Mouse (Mus musculus): ENCODE measurements at regions not wholly inside any gene's neighbourhood (a gene's known extent, or its start where the extent isn't known, plus 50 kb on each side); places are given as distances from the start of the nearest gene placed in this dataset.
A peak's percentile ranks its signal among the peaks of the same experiment; 100 is the strongest.

DNA sequence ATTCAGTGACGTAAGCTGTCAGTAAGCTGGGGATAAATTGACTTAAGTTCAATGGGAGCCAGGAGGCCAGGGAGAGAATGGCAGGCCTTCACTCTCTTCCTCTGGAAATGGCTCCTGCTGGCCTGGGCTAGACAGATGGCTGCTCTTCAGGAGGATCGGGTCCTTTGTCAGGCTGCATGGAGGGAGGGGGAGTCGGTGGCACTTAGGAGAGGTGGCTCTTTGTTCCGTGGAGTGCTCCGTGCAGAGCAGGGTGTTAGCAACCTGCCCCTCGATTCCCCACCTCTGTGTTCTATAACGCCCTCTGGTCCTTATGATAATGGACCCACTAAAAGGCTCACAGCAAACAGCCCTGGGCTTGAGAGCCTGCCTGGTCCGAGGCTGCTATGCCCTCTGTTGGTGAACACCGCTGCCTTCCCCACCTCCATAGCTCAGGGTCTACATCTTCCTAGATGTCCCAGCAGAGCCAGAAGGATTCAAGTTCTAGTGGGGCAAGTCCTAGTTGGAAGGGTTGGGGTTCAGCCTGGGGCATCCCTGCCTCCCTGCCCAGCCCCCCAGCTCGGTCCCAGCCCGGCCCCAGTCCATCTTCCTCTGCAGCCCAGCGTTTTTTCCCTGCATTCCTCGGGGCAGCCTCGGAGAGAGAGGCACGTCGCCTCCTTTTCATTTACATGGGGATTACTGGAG lies 232.1 kb upstream of the 4930535I16Rik start:
- no peaks in the 10 kb centered on the region for H3K9me3 ChIP-seq (ENCODE audit: control insufficient read depth, low read length)
- H3K36me3 ChIP-seq (ENCODE audit: control insufficient read depth, insufficient read depth, low read length) = no peaks in the 10 kb centered on the region
- no peaks in the 10 kb centered on the region for H3K27me3 ChIP-seq (ENCODE audit: control insufficient read depth, insufficient read depth, low read length)
- H3K4me1 ChIP-seq (ENCODE audit: control insufficient read depth, insufficient read depth, low read length) = peaks cover 20% of the 10 kb centered on the region
- H3K9ac ChIP-seq (replicated peaks; ENCODE audit: low read length) = 0 out of 2 replicates have a peak overlapping the region, but pooled peaks have one; percentile 16
- H3K4me3 ChIP-seq (replicated peaks; ENCODE audit: low read depth, low read length) = 0 out of 2 replicates have a peak overlapping the region, but pooled peaks have one; percentile 3
- ATAC-seq (ENCODE audit: low FRiP score, low TSS enrichment) (peak; percentile 60; the same call in 1 of the 2 replicates), DNase-seq (peak; percentile 68)
- peak overlapping the region; percentile 43 for H3K4me2 ChIP-seq (ENCODE audit: low read length)
- H3K27ac ChIP-seq (replicated peaks; ENCODE audit: low read depth, low read length) = peak overlapping the region; percentile 55; the same call in 1 of the 2 replicates
- WGBS = 7% methylated on average over 16 of the region's 16 CpGs

DNA sequence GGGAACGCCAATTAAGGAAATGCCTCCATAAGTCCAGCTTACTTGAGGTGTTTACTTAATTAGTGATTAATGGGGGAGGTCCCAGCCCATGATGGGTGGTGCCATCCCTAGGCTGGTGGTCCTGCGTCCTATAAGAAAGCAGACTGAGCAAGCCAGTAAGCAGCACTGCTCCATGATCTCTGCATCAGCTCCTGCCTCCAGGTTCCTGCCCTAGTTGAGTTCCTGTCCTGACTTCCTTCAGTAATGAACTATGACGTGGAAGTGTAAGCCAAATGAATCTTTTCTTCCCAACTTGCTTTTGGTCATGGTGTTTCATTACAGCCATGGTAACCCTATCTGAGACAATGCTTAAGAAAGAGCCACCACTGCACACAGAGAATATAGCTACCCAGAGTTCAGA lies 231.2 kb upstream of the 4930535I16Rik start:
- Histone ChIP-seq H3K4me1 (ENCODE audit: control insufficient read depth, insufficient read depth, low read length) (peaks cover 20% of the 10 kb centered on the region), H3K9ac (replicated peaks; ENCODE audit: low read length) (no peak overlapping the region), H3K9me3 (ENCODE audit: control insufficient read depth, low read length) (no peaks in the 10 kb centered on the region), H3K4me2 (ENCODE audit: low read length) (no peak overlapping the region), H3K27ac (replicated peaks; ENCODE audit: low read depth, low read length) (no peak overlapping the region), H3K27me3 (ENCODE audit: control insufficient read depth, insufficient read depth, low read length) (no peaks in the 10 kb centered on the region), H3K36me3 (ENCODE audit: control insufficient read depth, insufficient read depth, low read length) (no peaks in the 10 kb centered on the region), H3K4me3 (replicated peaks; ENCODE audit: low read depth, low read length) (no peak overlapping the region)
- 89% methylated on average over 3 of the region's 3 CpGs for WGBS
- DNase-seq = no peak
- no peak for ATAC-seq (ENCODE audit: low FRiP score, low TSS enrichment)

DNA sequence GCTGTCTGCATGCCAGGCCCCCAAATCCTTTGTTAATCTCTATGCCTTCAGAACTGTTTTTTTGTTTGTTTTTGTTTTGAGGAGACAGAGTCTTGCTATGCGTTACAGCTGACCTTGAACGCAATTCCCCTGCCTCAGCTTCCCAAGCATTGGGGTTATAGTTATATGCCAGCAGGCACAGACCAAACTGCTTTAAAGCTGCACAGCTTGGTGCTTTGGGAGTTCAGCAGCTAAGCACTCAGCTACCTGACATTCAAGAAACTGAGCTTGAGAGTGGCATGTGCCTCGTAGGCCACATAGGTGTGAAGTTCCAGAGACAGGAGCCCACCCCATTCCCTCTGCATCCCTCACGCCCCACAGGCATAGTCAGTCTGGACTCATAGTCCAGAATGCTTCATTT lies 229.5 kb upstream of the 4930535I16Rik start:
- H3K4me3 ChIP-seq (replicated peaks; ENCODE audit: low read depth, low read length) = no peak overlapping the region
- no peaks in the 10 kb centered on the region for H3K36me3 ChIP-seq (ENCODE audit: control insufficient read depth, insufficient read depth, low read length)
- DNase-seq = no peak
- H3K9ac ChIP-seq (replicated peaks; ENCODE audit: low read length) = no peak overlapping the region
- WGBS = 81% methylated on average over 4 of the region's 4 CpGs
- peaks cover 20% of the 10 kb centered on the region for H3K4me1 ChIP-seq (ENCODE audit: control insufficient read depth, insufficient read depth, low read length)
- H3K27ac ChIP-seq (replicated peaks; ENCODE audit: low read depth, low read length) = no peak overlapping the region
- no peaks in the 10 kb centered on the region for H3K9me3 ChIP-seq (ENCODE audit: control insufficient read depth, low read length)
- H3K4me2 ChIP-seq (ENCODE audit: low read length) = no peak overlapping the region
- H3K27me3 ChIP-seq (ENCODE audit: control insufficient read depth, insufficient read depth, low read length) = 0 out of 2 replicates have a peak, but pooled peaks cover 3% of the 10 kb centered on the region
- ATAC-seq (ENCODE audit: low FRiP score, low TSS enrichment) = no peak

DNA sequence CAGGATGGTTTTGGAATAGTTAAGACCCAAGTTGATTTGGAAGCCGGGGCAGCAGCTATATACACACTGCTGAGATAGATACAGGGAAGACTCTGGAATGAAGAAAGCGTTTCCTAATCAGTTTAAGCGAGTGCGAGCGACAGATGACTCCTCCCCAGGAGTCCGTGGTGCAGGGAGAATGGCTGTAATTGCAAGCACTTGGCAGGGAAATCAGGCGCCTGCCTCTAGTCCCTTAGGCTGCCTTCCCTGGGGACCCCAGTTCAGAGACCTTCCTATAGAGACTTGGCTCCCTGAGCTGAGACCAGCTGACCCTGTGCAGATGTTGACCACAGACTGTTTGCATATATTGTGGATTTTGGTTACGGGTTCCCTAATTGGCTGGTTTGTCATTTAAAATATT lies 228.3 kb upstream of the 4930535I16Rik start:
- WGBS = 24% methylated on average over 8 of the region's 8 CpGs
- no peak overlapping the region for H3K27ac ChIP-seq (replicated peaks; ENCODE audit: low read depth, low read length)
- no peaks in the 10 kb centered on the region for H3K9me3 ChIP-seq (ENCODE audit: control insufficient read depth, low read length)
- H3K27me3 ChIP-seq (ENCODE audit: control insufficient read depth, insufficient read depth, low read length) = 0 out of 2 replicates have a peak, but pooled peaks cover 3% of the 10 kb centered on the region
- no peaks in the 10 kb centered on the region for H3K36me3 ChIP-seq (ENCODE audit: control insufficient read depth, insufficient read depth, low read length)
- no peak overlapping the region for H3K4me3 ChIP-seq (replicated peaks; ENCODE audit: low read depth, low read length)
- no peak overlapping the region for H3K9ac ChIP-seq (replicated peaks; ENCODE audit: low read length)
- H3K4me1 ChIP-seq (ENCODE audit: control insufficient read depth, insufficient read depth, low read length) = peaks cover 20% of the 10 kb centered on the region
- ATAC-seq (ENCODE audit: low FRiP score, low TSS enrichment) = no peak
- H3K4me2 ChIP-seq (ENCODE audit: low read length) = no peak overlapping the region
- DNase-seq = peak; percentile 61

DNA sequence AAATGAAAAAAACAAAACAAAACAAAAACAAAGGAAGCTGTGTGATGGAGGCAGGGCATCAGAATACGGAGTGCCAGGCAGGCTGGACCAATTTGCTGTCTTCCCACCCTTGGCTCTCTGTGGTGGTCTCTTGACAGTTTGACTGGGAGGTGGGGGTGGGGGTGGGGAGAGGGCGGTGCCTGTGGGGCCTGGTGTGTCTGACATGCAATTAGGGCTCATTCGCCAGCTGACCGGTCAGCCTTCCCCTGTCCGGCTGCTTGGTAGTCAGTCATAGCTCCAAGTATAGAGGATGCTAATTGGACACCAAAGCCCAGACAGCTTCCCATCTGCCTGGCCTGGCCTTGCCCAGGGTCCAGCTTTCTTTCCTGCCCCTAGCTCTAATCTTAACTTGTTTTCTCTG lies 225.8 kb upstream of the 4930535I16Rik start:
- no peak overlapping the region for H3K4me3 ChIP-seq (replicated peaks; ENCODE audit: low read depth, low read length)
- H3K9me3 ChIP-seq (ENCODE audit: control insufficient read depth, low read length) = no peaks in the 10 kb centered on the region
- 0 out of 2 replicates have a peak, but pooled peaks cover 6% of the 10 kb centered on the region for H3K4me1 ChIP-seq (ENCODE audit: control insufficient read depth, insufficient read depth, low read length)
- DNase-seq = no peak
- ATAC-seq (ENCODE audit: low FRiP score, low TSS enrichment) = no peak
- no peak overlapping the region for H3K9ac ChIP-seq (replicated peaks; ENCODE audit: low read length)
- no peak overlapping the region for H3K27ac ChIP-seq (replicated peaks; ENCODE audit: low read depth, low read length)
- H3K4me2 ChIP-seq (ENCODE audit: low read length) = no peak overlapping the region
- no peaks in the 10 kb centered on the region for H3K36me3 ChIP-seq (ENCODE audit: control insufficient read depth, insufficient read depth, low read length)
- 34% methylated on average over 5 of the region's 5 CpGs for WGBS
- H3K27me3 ChIP-seq (ENCODE audit: control insufficient read depth, insufficient read depth, low read length) = 0 out of 2 replicates have a peak, but pooled peaks cover 3% of the 10 kb centered on the region

DNA sequence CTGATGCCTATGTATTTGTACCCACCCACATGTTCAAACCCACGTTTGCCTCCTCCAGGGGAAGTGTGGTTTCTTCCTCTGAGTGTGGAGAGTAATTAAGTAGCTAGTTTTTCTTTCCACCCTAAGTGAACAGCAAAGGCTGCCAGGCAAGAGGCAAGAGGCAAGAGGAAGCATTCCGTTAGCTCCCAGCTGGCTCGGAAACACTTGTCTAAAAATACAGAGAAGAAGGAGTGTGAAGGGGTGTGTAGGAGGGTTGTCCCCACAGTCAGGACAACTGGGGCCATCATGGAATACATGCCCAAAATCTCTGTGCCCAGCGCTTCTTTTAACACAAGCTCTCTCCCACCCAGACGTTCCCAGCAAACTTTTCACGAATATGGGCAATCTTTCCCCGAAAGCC lies 225.4 kb upstream of the 4930535I16Rik start:
- 70% methylated on average over 7 of the region's 7 CpGs for WGBS
- no peaks in the 10 kb centered on the region for H3K36me3 ChIP-seq (ENCODE audit: control insufficient read depth, insufficient read depth, low read length)

DNA sequence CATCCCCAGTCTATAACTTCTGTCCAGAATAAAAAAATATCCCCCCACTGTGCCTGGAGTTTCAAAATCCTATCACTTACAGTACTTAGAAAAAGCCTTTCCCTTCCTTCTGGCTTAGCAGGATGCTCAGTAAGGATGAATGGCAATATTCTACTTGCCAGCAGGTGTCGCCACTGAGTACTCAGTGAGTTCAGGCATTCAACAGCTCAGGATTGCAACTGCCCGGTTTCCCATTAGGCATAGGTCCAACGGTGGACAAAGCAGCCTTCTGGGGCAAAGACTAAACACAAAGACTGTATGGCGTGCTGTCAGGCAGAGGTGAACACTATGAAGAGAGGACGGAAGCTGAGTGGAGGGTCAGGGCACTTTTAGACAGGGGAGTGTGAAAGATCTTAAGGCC lies 224.3 kb upstream of the 4930535I16Rik start:
- Histone ChIP-seq H3K36me3 (ENCODE audit: control insufficient read depth, insufficient read depth, low read length) (no peaks in the 10 kb centered on the region), H3K27me3 (ENCODE audit: control insufficient read depth, insufficient read depth, low read length) (0 out of 2 replicates have a peak, but pooled peaks cover 3% of the 10 kb centered on the region), H3K4me3 (replicated peaks; ENCODE audit: low read depth, low read length) (no peak overlapping the region), H3K27ac (replicated peaks; ENCODE audit: low read depth, low read length) (no peak overlapping the region), H3K9ac (replicated peaks; ENCODE audit: low read length) (no peak overlapping the region), H3K4me1 (ENCODE audit: control insufficient read depth, insufficient read depth, low read length) (0 out of 2 replicates have a peak, but pooled peaks cover 6% of the 10 kb centered on the region), H3K9me3 (ENCODE audit: control insufficient read depth, low read length) (no peaks in the 10 kb centered on the region), H3K4me2 (ENCODE audit: low read length) (no peak overlapping the region)
- ATAC-seq (ENCODE audit: low FRiP score, low TSS enrichment) (peak; percentile 48; the same call in 1 of the 2 replicates), DNase-seq (peak; percentile 98)
- WGBS = 4% methylated on average over 5 of the region's 5 CpGs

More for the DNA sequence above, 225.4 kb upstream of the 4930535I16Rik start:
- Histone ChIP-seq H3K4me3 (replicated peaks; ENCODE audit: low read depth, low read length) (no peak overlapping the region), H3K27ac (replicated peaks; ENCODE audit: low read depth, low read length) (no peak overlapping the region), H3K4me2 (ENCODE audit: low read length) (no peak overlapping the region), H3K27me3 (ENCODE audit: control insufficient read depth, insufficient read depth, low read length) (0 out of 2 replicates have a peak, but pooled peaks cover 3% of the 10 kb centered on the region), H3K9ac (replicated peaks; ENCODE audit: low read length) (no peak overlapping the region), H3K4me1 (ENCODE audit: control insufficient read depth, insufficient read depth, low read length) (0 out of 2 replicates have a peak, but pooled peaks cover 6% of the 10 kb centered on the region), H3K9me3 (ENCODE audit: control insufficient read depth, low read length) (no peaks in the 10 kb centered on the region)
- DNase-seq (no peak), ATAC-seq (ENCODE audit: low FRiP score, low TSS enrichment) (no peak)

DNA sequence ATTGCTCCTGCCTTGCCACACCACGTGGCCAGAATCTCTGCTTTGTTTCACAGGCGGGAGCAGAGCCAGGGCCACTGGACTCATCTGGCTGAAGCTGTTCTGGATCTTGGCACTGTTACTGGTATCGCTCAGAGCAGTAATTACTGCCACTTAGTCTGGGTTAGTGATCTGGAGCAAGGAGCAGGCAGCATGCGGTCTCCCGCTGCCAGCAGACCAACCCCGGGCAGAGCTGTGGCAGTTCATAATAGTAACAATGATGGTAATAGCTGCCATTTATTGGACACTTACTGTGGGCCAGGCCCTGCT lies 217.3 kb upstream of the 4930535I16Rik start:
- no peaks in the 10 kb centered on the region for H3K9me3 ChIP-seq (ENCODE audit: control insufficient read depth, low read length)
- H3K4me1 ChIP-seq (ENCODE audit: control insufficient read depth, insufficient read depth, low read length) = no peaks in the 10 kb centered on the region
- no peak overlapping the region for H3K9ac ChIP-seq (replicated peaks; ENCODE audit: low read length)
- H3K4me2 ChIP-seq (ENCODE audit: low read length) = no peak overlapping the region
- ATAC-seq (ENCODE audit: low FRiP score, low TSS enrichment) = no peak
- H3K4me3 ChIP-seq (replicated peaks; ENCODE audit: low read depth, low read length) = no peak overlapping the region
- DNase-seq = no peak
- 71% methylated on average over 6 of the region's 6 CpGs for WGBS
- H3K27ac ChIP-seq (replicated peaks; ENCODE audit: low read depth, low read length) = no peak overlapping the region
- H3K36me3 ChIP-seq (ENCODE audit: control insufficient read depth, insufficient read depth, low read length) = no peaks in the 10 kb centered on the region
- H3K27me3 ChIP-seq (ENCODE audit: control insufficient read depth, insufficient read depth, low read length) = no peaks in the 10 kb centered on the region
